Mouse (Mus musculus) retina, postnatal 1 day (tissue): ENCODE measurements around the gene Grin2d.

Source experiments
- DNase-seq: peaks from one replicate; pipeline ENCODE4 v3.0.0-alpha.2; 2012

The Grin2d gene

GRCm38 (mm10) chr7:45897258-45897757 is 19.1 kb upstream of the Grin2d start:
- DNase-seq = no peak

GRCm38 (mm10) chr7:45896517-45897257 is 18.5 kb upstream of the Grin2d start, which contains the start of the genes Syngr4 and Tmem143:
TSS of gene Syngr4 (minus strand) at chr7:45896714.
TSS of gene Tmem143 (plus strand) at chr7:45896941.
- DNase-seq = peak; percentile 99

- DNase-seq = no peak
These were observed 17.8 kb upstream of the Grin2d start for GRCm38 (mm10) chr7:45895931-45896516.

GRCm38 (mm10) chr7:45892651-45893050 is 14.5 kb upstream of the Grin2d start:
- no peak for DNase-seq

GRCm38 (mm10) chr7:45887246-45887645 is 9.1 kb upstream of the Grin2d start:
- no peak for DNase-seq

GRCm38 (mm10) chr7:45881011-45881410 is 2.8 kb upstream of the Grin2d start:
- DNase-seq = no peak

- DNase-seq = no peak
These were observed 2.4 kb upstream of the Grin2d start for GRCm38 (mm10) chr7:45880531-45880930.

GRCm38 (mm10) chr7:45876895-45877294 is 1.3 kb downstream of the Grin2d start:
- no peak for DNase-seq

- DNase-seq = peak; percentile 64
These were observed 4.9 kb downstream of the Grin2d start for GRCm38 (mm10) chr7:45873061-45873947.

- peak; percentile 92 for DNase-seq
These were observed 5.6 kb downstream of the Grin2d start, which contains the start of gene Kdelr1 for GRCm38 (mm10) chr7:45872624-45873023. TSS of gene Kdelr1 (plus strand) at chr7:45872772.

GRCm38 (mm10) chr7:45870282-45871058 is 7.7 kb downstream of the Grin2d start:
- peak; percentile 29 for DNase-seq

- DNase-seq = no peak
These were observed 8.4 kb downstream of the Grin2d start for GRCm38 (mm10) chr7:45869787-45870186.

- DNase-seq = peak; percentile 30
These were observed 9.0 kb downstream of the Grin2d start for GRCm38 (mm10) chr7:45869107-45869670.

GRCm38 (mm10) chr7:45867871-45868270 is 10.3 kb downstream of the Grin2d start:
- no peak for DNase-seq

GRCm38 (mm10) chr7:45865925-45866910 is 12.0 kb downstream of the Grin2d start:
- DNase-seq = peak; percentile 95

- no peak for DNase-seq
These were observed 13.7 kb downstream of the Grin2d start for GRCm38 (mm10) chr7:45864435-45864834.

- DNase-seq = no peak
These were observed 15.4 kb downstream of the Grin2d start for GRCm38 (mm10) chr7:45862804-45863203.

GRCm38 (mm10) chr7:45859008-45859407 is 19.2 kb downstream of the Grin2d start:
- no peak for DNase-seq

- DNase-seq = peak; percentile 67
These were observed 21.0 kb downstream of the Grin2d start for GRCm38 (mm10) chr7:45856950-45857901.
